Mouse (Mus musculus) kidney, adult 2 months (tissue): ENCODE results near the gene Fam20c.

Source experiments
- CTCF ChIP-seq: fragments of 200-500 bp; conservative IDR thresholded peaks from 2 replicates; pipeline ENCODE4 v1.5.1; 2011; ENCODE audit warnings: low read depth, mild to moderate bottlenecking, control low read depth, low read length, moderate library complexity, mixed read lengths; ENCODE audit not compliant: insufficient read depth, insufficient read length
- POLR2A ChIP-seq: fragments of 200-500 bp; IDR thresholded peaks from one replicate; pipeline ENCODE4 v1.6.1; 2011; ENCODE audit warnings: low read depth, low read length, control low read depth

DNA sequence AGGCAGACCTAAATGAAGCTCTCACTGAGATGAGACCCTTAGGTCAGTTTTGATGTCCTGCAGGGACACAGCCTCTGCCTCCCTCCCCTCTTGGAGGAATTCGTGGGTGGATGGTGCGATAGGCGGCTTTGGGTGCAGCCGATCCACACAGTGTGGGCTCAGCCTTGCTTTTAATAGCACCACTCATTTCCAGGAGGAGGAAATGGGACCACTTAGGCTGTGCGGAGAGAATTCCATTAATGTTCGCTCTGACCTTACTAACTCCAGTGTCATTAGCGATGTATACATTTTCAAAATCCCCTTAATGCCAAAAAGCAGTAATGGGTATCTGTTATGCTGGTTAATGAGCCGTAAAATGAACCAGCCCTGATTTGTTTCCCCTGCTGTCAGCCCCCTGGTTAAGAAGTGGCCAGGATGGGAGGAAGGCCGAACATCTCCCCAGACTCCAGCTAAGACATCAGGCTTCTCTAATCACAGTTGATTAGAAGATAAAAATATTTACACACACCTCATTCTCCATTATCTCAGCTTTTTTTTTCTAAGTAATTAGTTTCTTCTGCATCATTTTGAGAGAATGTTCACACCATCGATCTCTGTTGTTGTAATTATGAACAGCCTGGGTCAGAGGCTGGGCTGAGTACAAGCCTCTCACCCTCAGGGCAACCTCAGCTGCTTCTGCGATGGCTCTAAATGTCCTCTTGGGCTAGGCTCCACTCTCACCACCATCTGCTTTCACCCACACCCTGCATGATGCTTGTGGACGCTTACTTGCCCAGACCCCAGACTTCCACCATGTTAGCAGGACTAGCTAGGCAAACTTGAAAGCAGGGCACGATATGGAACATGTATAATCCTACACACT is 33.8 kb upstream of the Fam20c start:
- TF ChIP-seq CTCF = no peak
- no peak for TF ChIP-seq POLR2A
